Mouse (Mus musculus) heart, postnatal 25 days (tissue): ENCODE data around the gene Col25a1. TPM values are rescaled to one million over a fixed set of nuclear protein-coding genes. Genes with fewer than 3 reads are reported as not detected.

ENCODE experiments used
- DNase-seq: peaks from one replicate; pipeline ENCODE4 v3.0.0; 2022; ENCODE audit warnings: low spot score
- intact Hi-C: fragments of 180-260 bp; cut with DNase I; formaldehyde crosslinking; loops from one replicate; pipeline ENCODE4 v1.15.1; 2025
- total RNA-seq, 2 experiments: library from RNA; stranded (reverse); gene quantifications; 2 replicates each; pipeline ENCODE4 v1.2.3; 2021

Col25a1 gene
- total RNA-seq, 2 experiments from 2014 or later, result 0.36 to 0.42 TPM

DNA sequence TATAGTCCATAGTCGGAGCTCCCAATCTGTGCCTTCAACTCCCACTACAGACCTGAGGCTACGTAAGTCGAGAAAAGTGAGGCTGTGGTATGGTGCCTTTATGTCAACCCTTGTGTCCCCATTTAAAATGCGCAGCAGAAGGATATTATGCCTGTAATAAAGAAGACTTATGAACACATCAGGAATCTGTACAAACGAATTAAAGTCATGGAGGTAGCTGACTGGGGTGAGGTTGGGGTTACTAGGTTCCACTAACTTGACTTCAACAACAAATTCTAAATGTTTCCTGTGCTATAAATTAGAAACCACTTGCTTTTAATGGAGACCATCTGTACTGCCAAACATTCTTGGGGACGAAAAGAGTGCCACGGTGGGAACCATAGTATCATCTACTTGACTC is 104.8 kb downstream of the Col25a1 start:
- no peak for DNase-seq
- intact Hi-C loops, result no loop called here

GRCm38 (mm10) chr3:130237852-130238251 is 106.6 kb downstream of the Col25a1 start:
- intact Hi-C loops, result no loop called here

DNA sequence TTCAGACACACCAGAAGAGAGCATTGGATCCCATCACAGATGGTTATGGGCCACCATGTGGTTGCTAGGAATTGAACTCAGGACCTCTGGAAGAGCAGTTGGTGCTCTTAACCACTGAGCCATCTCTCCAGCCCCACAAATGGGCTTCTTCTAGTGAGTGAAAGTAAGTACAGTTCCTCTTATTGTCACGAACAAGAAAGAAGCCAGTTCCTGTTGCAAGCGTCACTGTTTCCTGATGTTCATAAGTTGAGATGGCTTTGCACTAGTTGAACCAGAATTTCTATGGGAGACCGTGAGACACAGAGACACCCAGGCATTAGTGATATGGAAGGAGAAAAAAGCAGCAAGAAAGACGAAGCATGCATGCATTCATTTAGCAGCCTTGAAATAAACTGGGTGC is 110.6 kb downstream of the Col25a1 start:
- DNase-seq, result no peak
- intact Hi-C loops, result no loop called here

More at GRCm38 (mm10) chr3:130237852-130238251, 106.6 kb downstream of the Col25a1 start:
- DNase-seq, result no peak

DNA sequence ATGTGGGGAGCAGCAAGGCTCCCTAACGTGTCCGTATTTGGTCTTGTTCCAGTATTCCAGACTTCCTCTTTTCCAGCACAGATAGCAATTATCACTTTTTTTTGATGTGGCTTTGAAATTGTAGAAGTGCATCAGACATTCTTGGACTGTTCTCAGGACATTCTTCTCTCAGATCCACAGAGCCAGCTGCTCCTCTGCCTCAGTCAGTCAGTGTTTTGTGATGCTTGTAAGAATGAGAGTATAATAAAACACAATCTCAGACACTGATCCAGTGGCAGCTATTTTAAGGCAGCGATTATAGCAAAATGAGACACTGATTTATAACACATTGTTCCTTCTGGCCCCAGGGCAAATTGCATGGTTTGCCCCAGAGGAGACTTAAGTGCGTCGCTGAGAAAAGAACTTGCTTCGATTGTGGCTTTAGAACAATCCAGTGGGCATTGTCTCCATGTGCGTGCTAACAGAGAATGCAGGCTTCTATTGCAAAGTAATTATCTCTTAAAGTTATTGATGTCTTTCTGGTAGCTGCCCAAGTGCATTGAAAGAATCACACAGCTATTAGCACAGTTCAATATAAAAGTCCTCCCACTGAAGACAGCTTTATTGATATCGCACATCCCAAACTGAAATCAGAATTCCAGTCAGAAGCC is 111.5 kb downstream of the Col25a1 start:
- intact Hi-C loops, result no loop called here
- DNase-seq, result no peak

DNA sequence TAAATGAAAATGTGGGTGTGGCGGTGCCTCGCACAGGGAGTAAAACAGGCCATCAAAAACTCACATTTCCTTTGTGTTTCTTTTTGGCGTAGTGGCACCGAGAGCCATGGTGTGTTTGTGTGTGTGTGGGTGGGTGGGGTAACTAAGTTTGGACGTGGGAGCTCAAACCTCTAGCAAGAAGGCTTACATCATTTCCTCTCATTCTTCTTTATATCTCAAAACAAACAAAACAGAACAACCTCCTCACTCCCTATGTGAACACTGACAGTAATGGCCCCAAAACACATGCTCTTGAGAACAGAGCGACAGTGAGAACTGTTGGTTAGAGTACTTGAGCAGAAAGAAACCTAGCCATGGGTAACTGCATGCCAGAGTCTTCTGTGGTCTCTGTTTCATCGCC is 121.1 kb downstream of the Col25a1 start:
- intact Hi-C loops, result no loop called here

GRCm38 (mm10) chr3:130256059-130256458 is 124.8 kb downstream of the Col25a1 start:
- intact Hi-C loops, result no loop called here

More for the DNA sequence above, 121.1 kb downstream of the Col25a1 start:
- no peak for DNase-seq

DNA sequence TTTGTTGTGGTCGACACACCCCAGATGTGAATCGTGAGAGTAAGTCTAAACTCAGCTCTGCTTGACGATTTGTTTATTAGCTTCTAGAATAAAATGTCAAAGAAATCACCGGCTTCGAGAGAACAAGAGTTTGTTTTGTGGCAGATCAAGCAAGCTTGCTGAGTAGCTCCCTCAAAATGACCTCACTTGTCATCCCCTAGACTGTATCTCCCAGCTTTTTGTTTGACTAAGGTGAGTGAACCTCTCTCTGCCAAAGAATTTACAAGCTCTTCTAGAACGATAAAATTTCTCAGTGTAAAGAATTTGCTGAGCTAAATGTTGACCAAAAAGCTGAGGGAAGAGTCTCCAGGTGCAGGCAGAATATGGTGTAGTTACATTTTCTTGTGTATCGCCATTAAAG is 125.3 kb downstream of the Col25a1 start:
- DNase-seq, result no peak
- intact Hi-C loops, result no loop called here

More at GRCm38 (mm10) chr3:130256059-130256458, 124.8 kb downstream of the Col25a1 start:
- DNase-seq, result no peak

DNA sequence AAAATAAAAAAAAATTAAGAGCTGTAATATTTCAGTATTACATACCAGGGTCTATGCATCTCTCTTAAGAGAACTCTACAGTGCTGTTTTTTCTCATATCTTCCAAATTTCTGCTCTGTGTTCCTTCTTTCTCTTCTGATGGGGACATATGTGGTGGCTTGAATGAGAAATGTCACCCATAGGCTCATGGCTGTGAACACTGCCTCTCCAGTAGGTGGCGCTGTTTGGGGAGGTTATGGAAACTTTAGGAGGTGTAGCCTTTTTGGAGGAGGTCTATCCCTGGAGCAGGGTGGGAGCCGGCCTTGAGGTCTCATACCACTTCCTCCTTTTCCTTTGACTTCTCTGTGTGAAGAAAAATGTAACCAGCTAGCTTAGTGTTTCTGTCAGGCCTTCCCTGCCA is 128.4 kb downstream of the Col25a1 start:
- intact Hi-C loops, result no loop called here
- no peak for DNase-seq

- intact Hi-C loops, result no loop called here
- no peak for DNase-seq
These were observed 129.0 kb downstream of the Col25a1 start for GRCm38 (mm10) chr3:130260316-130260715.

GRCm38 (mm10) chr3:130265104-130265503 is 133.8 kb downstream of the Col25a1 start:
- intact Hi-C loops, result no loop called here
- DNase-seq, result no peak

- intact Hi-C loops, result no loop called here
- DNase-seq, result no peak
These were observed 139.2 kb downstream of the Col25a1 start for GRCm38 (mm10) chr3:130270509-130270908.

DNA sequence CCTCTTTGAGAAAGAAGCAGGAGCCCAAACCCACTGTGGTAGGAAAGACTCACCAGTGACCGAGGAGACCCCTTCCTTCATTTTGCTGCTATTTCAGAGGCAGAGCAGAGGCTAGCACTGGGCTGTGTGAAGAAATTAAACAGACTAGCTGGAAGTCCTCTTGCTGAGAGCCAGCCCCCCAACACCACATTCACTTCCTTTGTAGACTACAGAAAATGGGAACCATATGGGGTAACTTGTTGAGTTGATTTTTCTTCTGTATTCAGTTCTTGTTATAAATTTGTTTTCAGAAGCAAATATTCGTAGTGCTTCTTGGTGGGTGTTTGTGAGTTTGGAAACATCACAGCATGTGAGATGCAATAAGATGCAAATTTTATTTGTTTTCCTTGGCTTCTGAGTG is 142.6 kb downstream of the Col25a1 start:
- intact Hi-C loops, result no loop called here

DNA sequence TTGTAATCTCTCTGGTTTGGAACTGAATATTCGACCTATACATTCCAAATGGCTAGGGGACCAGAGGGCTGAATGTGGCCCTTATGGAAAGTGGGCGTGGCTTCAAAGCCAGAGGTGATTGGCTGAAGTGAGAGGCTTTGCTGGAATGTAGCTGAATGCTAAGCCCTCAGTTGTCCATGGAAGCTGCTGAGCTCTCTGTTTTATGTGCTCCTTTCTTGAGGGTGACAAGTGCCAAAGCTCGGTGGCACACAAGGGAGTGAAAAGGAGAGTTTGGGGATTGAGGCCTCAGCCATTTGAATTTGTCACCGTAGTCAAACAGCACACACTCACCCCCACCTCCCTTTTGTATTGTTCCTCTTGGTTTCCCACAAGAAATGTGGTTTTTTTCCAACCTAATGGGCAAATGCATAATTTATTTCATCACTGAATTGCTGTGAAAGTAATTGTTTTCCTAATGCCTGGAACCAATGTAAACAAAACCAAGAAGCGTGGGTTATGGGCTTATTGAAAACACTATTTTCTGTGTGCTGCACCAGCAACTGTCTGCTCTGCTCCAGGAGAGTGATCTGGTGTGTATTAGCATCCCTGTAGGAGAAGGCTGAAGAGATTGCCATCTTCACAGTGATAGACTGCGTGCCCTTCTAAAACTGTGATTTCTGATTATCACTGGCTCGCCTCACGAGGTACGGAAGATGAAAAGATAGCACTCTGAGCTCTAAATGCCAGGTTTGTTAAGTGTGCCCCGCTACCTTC is 147.2 kb downstream of the Col25a1 start:
- intact Hi-C loops, result no loop called here
- no peak for DNase-seq

More for the DNA sequence above, 142.6 kb downstream of the Col25a1 start:
- DNase-seq, result no peak

DNA sequence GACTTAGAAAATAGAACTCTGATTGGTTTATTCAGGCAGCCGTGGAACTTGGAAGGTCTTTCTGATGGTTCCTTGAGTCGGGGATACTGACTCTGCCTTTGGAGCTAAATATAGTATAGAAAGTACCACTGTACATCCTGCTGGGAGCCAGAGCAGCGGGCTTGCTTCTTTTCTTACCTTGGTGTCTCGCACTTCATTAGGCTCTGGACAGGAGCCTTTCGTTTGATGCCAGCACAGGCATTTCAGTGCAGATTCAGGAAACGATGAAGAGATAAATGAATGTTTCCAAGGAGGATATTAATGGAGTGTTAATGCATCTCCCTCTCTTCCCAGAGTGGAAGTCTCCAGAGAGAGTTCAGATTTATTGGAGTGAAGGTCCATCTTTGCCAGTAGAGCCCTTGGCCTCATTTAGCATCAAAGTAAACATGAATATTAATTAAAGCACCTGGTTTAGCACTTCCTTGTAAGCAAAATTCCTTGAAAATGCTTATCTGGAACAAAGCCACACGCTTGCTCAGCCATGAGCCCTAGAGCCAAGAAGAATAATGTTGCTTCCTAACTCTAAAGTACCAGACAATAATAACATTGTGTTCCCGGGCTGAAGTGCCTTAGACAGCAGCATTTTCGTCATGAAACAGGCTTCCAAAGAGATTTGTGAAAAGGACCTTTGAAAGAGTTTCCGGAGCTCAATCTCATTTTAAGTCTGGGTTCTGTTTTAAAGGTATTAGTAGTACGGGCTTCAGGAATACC is 151.9 kb downstream of the Col25a1 start:
- no peak for DNase-seq
- intact Hi-C loops, result no loop called here

DNA sequence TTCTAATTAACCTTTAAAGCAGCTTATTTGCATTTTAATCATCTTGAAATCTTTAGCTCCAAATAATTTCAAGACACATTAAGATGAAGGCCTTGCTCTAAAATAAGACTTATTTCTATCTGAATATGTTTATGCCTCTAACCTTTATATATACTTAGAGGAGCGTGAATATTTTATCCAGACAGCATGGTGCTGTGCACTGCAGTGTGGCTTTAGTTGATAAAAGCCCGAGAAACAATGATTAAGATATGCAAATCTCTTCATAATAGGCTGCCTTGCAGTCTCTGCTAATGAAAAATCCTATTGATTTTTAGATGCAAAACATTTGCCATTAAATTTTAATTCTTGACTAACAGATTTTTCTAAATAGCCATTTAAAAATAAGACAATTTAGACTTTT is 156.8 kb downstream of the Col25a1 start:
- no peak for DNase-seq
- intact Hi-C loops, result no loop called here

GRCm38 (mm10) chr3:130288756-130289155 is 157.5 kb downstream of the Col25a1 start:
- intact Hi-C loops, result no loop called here
- DNase-seq, result no peak

DNA sequence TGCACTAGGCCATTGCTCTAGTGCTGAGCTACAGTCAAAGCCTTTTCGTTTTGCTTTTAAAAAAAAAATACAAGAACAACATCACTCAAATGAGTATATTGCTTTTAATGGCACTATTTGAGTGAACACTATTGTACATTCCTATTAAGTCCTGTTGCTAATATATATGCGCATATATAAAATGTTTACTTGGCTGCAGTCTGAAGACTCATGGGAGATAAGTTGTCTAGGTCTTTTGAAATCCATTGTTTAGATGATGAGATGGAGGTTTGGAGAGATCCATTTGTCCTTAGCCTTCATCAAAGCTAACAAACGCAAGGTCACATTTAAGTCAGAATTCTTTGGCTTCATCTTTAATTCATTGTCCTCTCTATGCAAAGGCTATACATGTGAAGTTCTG is 157.9 kb downstream of the Col25a1 start:
- intact Hi-C loops, result no loop called here
- no peak for DNase-seq

- intact Hi-C loops, result no loop called here
- DNase-seq, result no peak
These were observed 158.9 kb downstream of the Col25a1 start for GRCm38 (mm10) chr3:130290175-130290574.

GRCm38 (mm10) chr3:130290672-130291071 is 159.4 kb downstream of the Col25a1 start:
- intact Hi-C loops, result no loop called here
- DNase-seq, result no peak

DNA sequence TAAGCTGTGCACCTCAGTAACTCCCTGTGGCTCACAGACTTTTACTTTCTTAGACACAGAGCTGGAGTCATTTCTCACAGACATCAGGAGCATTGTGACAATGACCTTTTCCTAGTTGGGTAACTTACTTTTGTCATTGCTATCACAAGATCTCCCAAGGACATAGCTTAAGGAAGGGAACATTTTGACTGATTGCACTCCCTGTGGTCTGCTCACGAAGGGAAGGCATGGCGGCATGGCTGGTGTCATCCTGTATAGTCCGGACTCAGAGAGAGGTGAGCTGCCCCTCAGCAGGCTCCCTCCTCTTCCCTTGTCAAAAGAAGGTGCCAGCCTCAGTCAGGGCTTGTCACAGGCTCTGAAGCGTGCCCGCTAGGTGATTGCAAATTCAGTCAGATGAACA is 160.6 kb downstream of the Col25a1 start:
- DNase-seq, result no peak
- intact Hi-C loops, result no loop called here

DNA sequence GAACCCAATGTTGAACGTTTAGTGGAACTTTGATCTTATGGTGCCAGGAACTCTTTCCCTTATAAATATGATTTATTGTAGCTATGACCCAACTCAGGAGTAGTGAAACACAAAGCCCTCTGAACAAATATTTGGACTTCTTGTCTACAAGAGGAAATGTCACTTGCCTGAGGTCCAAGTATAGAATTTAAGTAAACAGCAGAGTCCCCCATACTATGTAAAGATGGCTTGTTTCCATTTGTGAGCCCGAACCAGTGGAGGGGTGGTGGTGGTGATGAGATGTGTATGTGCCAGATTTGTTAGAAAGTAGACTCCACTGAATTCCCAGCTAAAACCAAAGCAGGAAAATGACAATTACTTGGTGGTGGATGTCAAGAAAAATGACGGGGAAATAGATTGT is 169.2 kb downstream of the Col25a1 start:
- intact Hi-C loops, result no loop called here
- DNase-seq, result no peak
